Mouse (Mus musculus): ENCODE results near the gene Sptbn4.

- TF ChIP-seq CTCF (IDR thresholded peaks at IDR 0.05; ENCODE audit: borderline replicate concordance, insufficient read depth, low read depth, low read length) (no peak), POLR2A (IDR thresholded peaks at IDR 0.05; ENCODE audit: borderline replicate concordance, insufficient read depth, low read length) (peak; percentile 26; the same call in 1 of the 2 replicates)
Observed at GRCm38 (mm10) chr7:27396184-27397047, 51.1 kb downstream of the Sptbn4 start.
